Mouse (Mus musculus) heart, adult 11 months (tissue): ENCODE data around the gene Galnt17.

ENCODE experiments used
- DNase-seq: peaks from one replicate; pipeline ENCODE4 v3.0.0; 2022

Gene Galnt17

GRCm38 (mm10) chr5:130914606-130915005 lies 393.7 kb downstream of the Galnt17 start:
- DNase-seq = no peak

GRCm38 (mm10) chr5:130911551-130911950 lies 396.7 kb downstream of the Galnt17 start:
- no peak for DNase-seq

GRCm38 (mm10) chr5:130901736-130902135 lies 406.6 kb downstream of the Galnt17 start:
- no peak for DNase-seq

- no peak for DNase-seq
These were observed 412.3 kb downstream of the Galnt17 start for GRCm38 (mm10) chr5:130895991-130896390.

- DNase-seq = no peak
These were observed 416.6 kb downstream of the Galnt17 start for GRCm38 (mm10) chr5:130891735-130892134.

GRCm38 (mm10) chr5:130880331-130880730 lies 428.0 kb downstream of the Galnt17 start:
- DNase-seq = no peak

GRCm38 (mm10) chr5:130875391-130875790 lies 432.9 kb downstream of the Galnt17 start:
- DNase-seq = no peak

- no peak for DNase-seq
These were observed 437.2 kb downstream of the Galnt17 start for GRCm38 (mm10) chr5:130871086-130871485.

GRCm38 (mm10) chr5:130869869-130870268 lies 438.4 kb downstream of the Galnt17 start:
- DNase-seq = no peak

- no peak for DNase-seq
These were observed 446.0 kb downstream of the Galnt17 start for GRCm38 (mm10) chr5:130862302-130862701.

GRCm38 (mm10) chr5:130859736-130860135 lies 448.6 kb downstream of the Galnt17 start:
- no peak for DNase-seq

- DNase-seq = no peak
These were observed 449.6 kb downstream of the Galnt17 start for GRCm38 (mm10) chr5:130858706-130859105.

- DNase-seq = no peak
These were observed 450.1 kb downstream of the Galnt17 start for GRCm38 (mm10) chr5:130858148-130858547.

- no peak for DNase-seq
These were observed 453.9 kb downstream of the Galnt17 start for GRCm38 (mm10) chr5:130854430-130854829.

- DNase-seq = peak; percentile 92
These were observed 454.9 kb downstream of the Galnt17 start for GRCm38 (mm10) chr5:130853371-130853770.

GRCm38 (mm10) chr5:130852182-130852581 lies 456.1 kb downstream of the Galnt17 start:
- no peak for DNase-seq

GRCm38 (mm10) chr5:130849610-130850009 lies 458.7 kb downstream of the Galnt17 start:
- DNase-seq = no peak

- no peak for DNase-seq
These were observed 459.7 kb downstream of the Galnt17 start for GRCm38 (mm10) chr5:130848562-130848961.

GRCm38 (mm10) chr5:130825797-130826196 lies 482.5 kb downstream of the Galnt17 start:
- DNase-seq = no peak
